Mouse (Mus musculus): ENCODE results near the gene AC170998.1.
A peak's percentile ranks its signal among the peaks of the same experiment; 100 is the strongest.
"Not testable (repeated sequence)": the region's sequence is repeated elsewhere in the genome, so short reads cannot be mapped to it uniquely, and the experiment has no call there.

AC170998.1 gene

DNA sequence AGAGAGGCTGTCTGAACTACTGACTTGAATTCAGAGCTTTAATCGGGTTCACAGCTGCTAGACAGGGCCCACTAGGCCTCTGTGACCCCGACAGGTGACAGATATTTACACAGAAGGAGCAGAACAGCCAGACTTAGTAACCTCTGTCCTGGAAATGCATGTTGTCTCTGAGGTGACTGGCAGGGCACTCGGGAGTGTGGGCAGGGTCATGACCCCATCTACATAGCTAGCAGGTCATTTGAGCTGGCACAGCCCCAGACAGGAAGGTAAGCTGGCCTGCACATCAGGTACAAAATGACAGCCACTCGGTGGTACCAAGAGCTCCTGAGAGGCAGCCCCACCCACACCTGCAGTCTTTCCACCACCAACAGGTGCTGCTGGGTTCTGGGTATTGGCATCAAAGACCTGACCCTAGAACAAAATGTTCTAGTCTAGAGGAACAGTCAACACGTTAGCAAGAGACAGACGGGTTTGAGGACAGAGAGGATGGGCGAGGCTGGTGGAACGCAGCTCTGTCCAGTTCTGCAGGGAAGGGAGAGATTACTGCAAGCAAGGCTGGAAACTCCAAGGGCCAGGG, 34.9 kb downstream of the AC170998.1 start:
- DNase-seq (ENCODE audit: low spot score), result no peak

DNA sequence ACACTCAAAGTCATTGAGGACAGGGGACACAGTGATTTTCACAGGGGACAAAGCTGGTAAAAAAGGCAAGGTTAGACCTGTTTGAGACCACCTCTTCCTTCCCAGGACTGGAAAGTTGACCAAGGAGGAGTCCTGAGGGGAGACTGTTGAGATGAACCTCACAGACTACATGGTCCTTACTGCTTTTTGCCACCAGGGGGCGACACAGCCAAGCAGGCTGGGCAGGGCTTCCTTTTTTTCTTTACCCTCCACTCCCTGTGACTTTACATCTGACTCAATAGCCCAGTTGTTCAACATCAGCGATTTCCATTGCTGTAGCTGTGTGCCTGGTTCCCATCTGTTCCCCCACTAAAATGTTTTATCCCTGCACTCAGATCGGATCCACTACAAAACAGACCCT, 36.0 kb downstream of the AC170998.1 start:
- DNase-seq (ENCODE audit: low spot score), result peak; percentile 83

DNA sequence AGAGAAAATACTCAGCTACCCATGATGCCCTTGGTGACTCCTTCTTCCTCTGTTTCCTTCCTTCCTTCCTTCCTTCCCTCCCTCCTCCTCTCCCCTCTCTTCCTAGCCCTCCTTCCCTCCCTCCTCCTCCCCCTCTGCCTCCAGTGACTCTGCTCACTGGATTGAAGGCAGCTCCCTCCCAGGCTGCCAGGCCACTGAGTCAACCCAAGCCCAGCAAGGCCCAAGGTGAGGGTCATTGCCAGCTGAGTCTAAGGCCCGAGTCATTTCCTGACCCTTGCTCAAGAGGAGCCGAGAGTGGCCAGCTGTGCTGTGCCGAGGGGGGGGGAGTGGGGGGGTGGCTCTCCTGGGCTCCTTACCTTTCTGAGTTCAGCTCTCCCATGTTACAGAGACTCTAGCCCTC, 40.3 kb downstream of the AC170998.1 start:
- DNase-seq (ENCODE audit: low spot score), result no peak

DNA sequence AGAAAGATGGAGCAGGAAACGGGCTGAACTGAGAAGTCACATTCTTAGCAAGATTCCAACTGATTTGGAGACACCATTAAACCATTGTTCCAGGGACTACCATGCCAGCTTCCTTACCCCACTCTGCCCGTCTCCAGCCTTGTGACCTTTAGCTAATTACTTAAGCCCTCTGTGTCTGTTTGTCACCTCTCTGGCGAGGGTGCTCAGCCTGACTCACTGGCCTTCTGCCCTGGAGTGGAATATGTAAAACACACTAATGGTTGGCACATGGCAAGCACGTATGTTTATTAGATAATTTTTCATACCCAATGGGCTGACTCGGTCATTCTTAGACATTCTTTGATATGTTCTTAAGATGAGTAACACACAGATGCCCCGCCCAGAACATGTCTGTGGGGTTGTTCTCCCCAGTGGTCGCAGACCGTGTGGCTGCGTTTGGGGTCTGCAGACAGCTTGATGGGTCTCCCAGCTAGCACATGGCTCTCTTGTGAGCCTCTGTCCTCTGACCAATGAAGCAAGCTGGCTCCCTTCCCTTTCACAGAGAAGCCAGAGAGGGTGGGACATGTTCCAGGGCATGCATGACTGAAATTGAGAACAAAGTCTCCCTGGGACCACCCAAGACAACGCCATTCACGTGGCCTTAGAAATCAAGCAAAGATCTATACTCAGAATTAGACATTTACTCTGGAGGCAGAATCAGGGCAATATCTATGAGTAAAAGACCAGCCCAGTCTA, 41.1 kb downstream of the AC170998.1 start:
- no peak for DNase-seq (ENCODE audit: low spot score)

DNA sequence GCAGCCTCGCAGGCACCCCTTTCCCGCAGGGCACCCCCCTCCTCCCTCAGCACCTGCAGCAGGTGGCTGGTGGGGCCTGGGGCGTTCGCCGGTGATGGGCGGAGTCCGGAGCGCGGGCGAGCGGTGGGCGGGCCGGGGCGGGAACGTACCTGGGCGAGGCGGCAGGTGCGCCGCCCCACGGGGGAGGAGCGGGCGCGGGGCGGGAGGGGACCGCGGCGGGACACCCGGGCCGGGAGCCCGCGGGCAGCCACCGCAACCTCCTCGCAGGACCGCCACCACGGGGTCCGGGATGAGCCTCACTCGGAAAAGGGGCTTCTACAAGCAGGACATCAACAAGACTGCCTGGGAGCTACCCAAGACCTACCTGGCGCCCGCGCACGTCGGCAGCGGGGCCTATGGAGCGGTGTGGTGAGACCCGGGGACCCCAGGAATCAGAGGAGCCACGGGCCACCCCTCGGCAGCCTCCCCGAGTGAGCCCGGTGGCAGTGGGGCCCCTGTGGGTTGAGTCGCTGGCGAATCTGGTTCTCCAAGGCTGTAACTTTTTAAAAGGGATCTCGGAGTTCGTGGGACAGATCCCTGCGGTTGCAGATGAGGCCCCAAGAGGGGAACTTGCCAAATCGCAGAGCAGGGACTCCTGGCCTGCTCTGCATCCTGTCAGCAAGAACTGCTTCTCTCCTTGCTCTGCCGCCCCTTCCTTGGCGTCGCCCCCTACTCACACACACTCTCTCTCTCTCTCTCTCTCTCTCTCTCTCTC, 43.4 kb downstream of the AC170998.1 start, which contains the start of gene Mapk13:
Mapk13 (plus strand) TSS at position 177 of the 754 bp plus-strand sequence.
- peak; percentile 38 for DNase-seq (ENCODE audit: low spot score)

DNA sequence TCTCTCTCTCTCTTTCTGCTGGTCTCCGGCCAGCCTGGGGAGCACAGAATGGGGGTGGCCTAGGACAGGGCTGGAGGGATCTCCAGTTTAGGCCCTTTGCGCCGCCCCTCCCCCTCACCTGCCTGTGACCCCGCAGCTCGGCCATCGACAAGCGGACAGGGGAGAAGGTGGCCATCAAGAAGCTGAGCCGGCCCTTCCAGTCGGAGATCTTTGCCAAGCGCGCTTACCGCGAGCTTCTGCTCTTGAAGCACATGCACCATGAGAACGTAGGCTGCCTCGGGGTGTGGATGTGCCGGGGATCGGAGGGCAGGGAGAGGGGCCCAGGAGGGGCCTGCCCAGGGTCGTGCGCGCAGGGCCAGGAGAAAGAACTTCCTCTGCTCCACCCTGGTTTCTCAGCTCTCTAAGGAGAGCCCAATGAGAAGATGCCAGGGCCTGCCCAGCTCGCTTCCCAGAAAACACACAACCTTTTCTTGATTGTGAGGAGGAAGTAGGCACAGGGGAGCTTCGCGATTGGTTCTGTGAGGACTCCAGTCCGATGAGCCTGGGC, 44.1 kb downstream of the AC170998.1 start:
- peak; percentile 39 for DNase-seq (ENCODE audit: low spot score)

DNA sequence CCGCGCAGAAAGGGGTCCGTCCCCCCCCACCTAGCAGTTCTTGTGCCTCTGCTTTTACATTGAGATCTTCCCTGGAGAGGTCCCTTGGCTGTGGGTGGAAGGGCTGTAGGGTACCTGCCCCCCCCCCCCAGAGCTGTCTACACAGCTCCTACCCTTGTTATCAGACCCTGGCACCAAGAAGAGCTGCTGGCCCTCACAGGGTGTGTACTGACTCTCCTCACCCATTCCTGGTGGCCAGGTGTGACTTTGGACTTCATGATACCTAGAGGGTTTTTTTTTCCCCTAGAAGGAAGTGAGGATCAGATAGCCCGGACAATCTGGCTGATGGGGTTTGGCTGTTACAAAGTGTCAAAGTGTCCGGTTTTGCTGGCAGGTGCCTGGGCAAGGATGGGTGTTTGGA, 45.4 kb downstream of the AC170998.1 start:
- no peak for DNase-seq (ENCODE audit: low spot score)

DNA sequence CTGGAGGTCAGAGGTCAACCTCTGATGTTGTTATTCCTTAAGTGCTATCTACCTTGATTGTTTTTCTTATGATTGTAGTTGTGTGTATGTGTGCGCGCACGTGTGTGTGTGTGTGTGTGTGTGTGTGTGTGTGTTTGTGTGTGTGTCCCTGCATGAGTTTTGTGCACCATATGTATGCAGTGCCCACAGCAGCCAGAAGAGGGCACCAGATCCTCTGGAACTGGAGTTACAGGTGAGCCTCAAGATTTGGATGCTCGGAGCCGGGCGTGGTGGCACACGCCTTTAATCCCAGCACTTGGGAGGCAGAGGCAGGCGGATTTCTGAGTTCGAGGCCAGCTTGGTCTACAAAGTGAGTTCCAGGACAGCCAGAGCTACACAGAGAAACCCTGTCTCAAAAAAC, 48.4 kb downstream of the AC170998.1 start:
- DNase-seq (ENCODE audit: low spot score), result not testable (repeated sequence)

DNA sequence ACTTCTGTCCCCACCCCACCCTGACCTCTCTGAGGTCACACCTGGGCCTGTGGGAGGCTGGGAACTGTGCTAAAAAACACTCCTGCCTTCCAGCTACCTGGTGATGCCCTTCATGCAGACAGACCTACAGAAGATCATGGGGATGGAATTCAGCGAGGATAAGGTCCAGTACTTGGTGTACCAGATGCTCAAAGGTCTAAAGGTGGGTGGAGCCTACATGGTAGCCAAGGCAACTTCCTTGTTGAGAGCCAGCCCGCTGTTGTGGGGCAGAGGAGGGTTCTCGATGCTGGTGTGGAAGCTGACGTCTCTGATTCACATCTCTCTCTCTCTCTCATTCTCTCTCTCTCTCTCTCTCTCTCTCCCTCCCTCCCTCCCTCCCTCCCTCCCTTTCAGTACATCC, 49.3 kb downstream of the AC170998.1 start:
- no peak for DNase-seq (ENCODE audit: low spot score)

Data from urinary bladder, postnatal 25 days (tissue).